Mouse (Mus musculus) G1E (cell line): Measurements from ENCODE around the gene Vegfa. TPM values are rescaled to one million over a fixed set of nuclear protein-coding genes. Genes with fewer than 3 reads are reported as not detected.

Experiments used
- ATAC-seq: 2 replicates; pipeline ENCODE4 v1.8.0; 2016; ENCODE audit warnings: mild to moderate bottlenecking; ENCODE audit not compliant: insufficient number of reproducible peaks, poor library complexity, low FRiP score, severe bottlenecking; ENCODE audit errors: extremely low read depth
- DNase-seq: peaks from one replicate; pipeline ENCODE4 v3.0.0; 2012; ENCODE audit warnings: low spot score
- H3K27me3 ChIP-seq: 2 replicates; pipeline ENCODE4 v1.6.1; 2012; ENCODE audit warnings: mild to moderate bottlenecking, low read length, inconsistent platforms; ENCODE audit not compliant: insufficient read depth
- H3K36me3 ChIP-seq: replicated peaks from 2 replicates; pipeline ENCODE3; 2012; ENCODE audit warnings: mild to moderate bottlenecking, inconsistent platforms
- H3K4me1 ChIP-seq: 2 replicates; pipeline ENCODE4 v1.6.1; 2012; ENCODE audit warnings: low read depth, low read length, inconsistent platforms, mixed read lengths; ENCODE audit not compliant: insufficient read depth
- H3K4me3 ChIP-seq: 2 replicates; pipeline ENCODE4 v1.5.1; 2012; ENCODE audit warnings: low read depth, mild to moderate bottlenecking, inconsistent platforms, low read length, moderate library complexity, mixed read lengths
- H3K9me3 ChIP-seq: replicated peaks from 2 replicates; pipeline ENCODE4 v1.6.1; 2012; ENCODE audit warnings: inconsistent platforms
- CTCF ChIP-seq: IDR thresholded peaks from 2 replicates; pipeline ENCODE4 v1.5.1; 2012; ENCODE audit warnings: low read depth, low read length, inconsistent platforms, mixed read lengths
- GATA1 ChIP-seq: IDR thresholded peaks from 2 replicates; pipeline ENCODE4 v1.6.1; 2012; ENCODE audit warnings: borderline replicate concordance, low read length, inconsistent platforms, mixed read lengths
- GATA2 ChIP-seq: IDR thresholded peaks from 2 replicates; pipeline ENCODE4 v1.6.1; 2012; ENCODE audit warnings: low read depth, low read length, inconsistent platforms, borderline replicate concordance
- POLR2AphosphoS5 ChIP-seq: IDR thresholded peaks from 2 replicates; pipeline ENCODE4 v1.6.1; 2012; ENCODE audit warnings: low read depth, low read length, inconsistent platforms; ENCODE audit not compliant: insufficient replicate concordance
- TAL1 ChIP-seq: conservative IDR thresholded peaks from 2 replicates; pipeline ENCODE4 v1.6.1; 2012; ENCODE audit warnings: low read depth, low read length, inconsistent platforms, mixed read lengths
- polyA plus RNA-seq: library from polyadenylated mRNA; stranded (reverse); fragments of >175 nt; gene quantifications from 2 replicates; pipeline ENCODE4 v1.2.3, GENCODE M21; 2012
- total RNA-seq, 2 experiments: library from RNA; stranded (forward) in 1 of 2; stranded (reverse) in 1 of 2; fragments of 200-1000 nt in 1 of 2; fragments of >200 nt in 1 of 2; fragmentation: Nextera tagmentation in 1 of 2; gene quantifications; 2 replicates each; pipeline ENCODE4 v1.2.3; 2014 to 2017

Gene Vegfa
- total and polyA plus RNA-seq, 3 experiments, result 56.0 to 106 (median 94.1) TPM

DNA sequence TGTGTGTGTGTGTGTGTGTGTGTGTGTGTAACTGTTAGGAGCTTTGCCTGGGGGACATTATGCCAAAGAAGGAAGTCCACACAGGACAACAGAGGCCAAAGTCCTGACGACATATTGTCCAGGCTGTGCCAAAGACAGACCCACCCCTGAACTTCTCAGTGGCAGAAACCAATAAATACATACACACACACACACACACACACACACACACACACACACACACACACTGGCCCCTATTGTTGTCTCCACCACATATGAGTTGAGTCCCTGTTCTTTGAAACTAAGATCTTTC, 44.0 kb upstream of the Vegfa start:
- ATAC-seq, result no peak
- Histone ChIP-seq H3K9me3 (peaks cover 3% of the 10 kb centered on the region), H3K4me1 (peaks cover 12% of the 10 kb centered on the region), H3K27me3 (peaks cover 7% of the 10 kb centered on the region), H3K36me3 (no peaks in the 10 kb centered on the region), H3K4me3 (no peak overlapping the region)
- no peak for DNase-seq
- TF ChIP-seq GATA1, result no peak
- no peak for TF ChIP-seq GATA2
- TF ChIP-seq TAL1, result no peak
- TF ChIP-seq CTCF, result no peak
- TF ChIP-seq POLR2AphosphoS5, result no peak

- Histone ChIP-seq H3K4me3 (no peak overlapping the region), H3K27me3 (peaks cover 7% of the 10 kb centered on the region), H3K4me1 (peaks cover 12% of the 10 kb centered on the region), H3K9me3 (peaks cover 3% of the 10 kb centered on the region), H3K36me3 (no peaks in the 10 kb centered on the region)
- no peak for ATAC-seq
- DNase-seq, result no peak
- TF ChIP-seq GATA1, result no peak
- no peak for TF ChIP-seq POLR2AphosphoS5
- no peak for TF ChIP-seq GATA2
- no peak for TF ChIP-seq CTCF
Observed at GRCm38 (mm10) chr17:46075551-46076259, 43.5 kb upstream of the Vegfa start.

- ATAC-seq, result no peak
- no peaks in the 10 kb centered on the region for H3K36me3 ChIP-seq
- H3K4me1 ChIP-seq, result peaks cover 14% of the 10 kb centered on the region
Observed at GRCm38 (mm10) chr17:46075116-46075485, 42.9 kb upstream of the Vegfa start.

DNA sequence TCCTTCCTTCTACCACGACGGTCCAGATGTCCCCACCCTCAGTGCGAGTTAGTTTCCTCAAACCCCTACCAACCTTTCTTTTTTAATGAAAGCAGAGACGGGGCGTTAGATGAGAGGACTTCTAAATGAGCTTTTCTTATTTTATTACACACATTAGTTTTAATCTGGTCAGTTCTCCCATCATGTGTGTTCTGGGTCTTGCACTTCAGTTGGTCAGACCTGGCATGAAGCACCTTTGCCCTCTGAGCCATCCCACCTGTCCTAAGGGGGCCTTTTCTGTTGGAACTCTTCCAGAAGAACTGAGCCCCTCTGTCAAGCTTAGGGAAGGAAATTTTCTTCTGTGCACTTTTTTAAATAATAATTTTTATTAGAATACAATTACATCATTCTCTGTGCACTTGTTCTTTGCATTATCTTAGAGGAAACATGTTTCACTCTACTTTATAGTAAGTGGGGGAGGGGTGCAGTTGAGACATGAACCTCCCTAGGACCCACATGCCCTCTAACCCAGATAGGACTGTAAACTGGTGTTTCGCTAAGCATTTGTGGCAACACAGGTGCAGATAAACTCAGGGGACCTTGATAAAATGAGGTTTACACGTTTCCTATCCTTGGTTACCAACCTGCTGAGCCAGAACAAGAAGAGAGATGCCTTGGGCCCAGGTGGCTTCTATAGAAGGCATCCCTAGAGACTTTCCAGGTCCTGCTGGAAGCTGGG, 42.4 kb upstream of the Vegfa start:
- ATAC-seq (no peak), DNase-seq (no peak)
- Histone ChIP-seq H3K27me3 (peaks cover 11% of the 10 kb centered on the region), H3K4me3 (no peak overlapping the region; the same call in 1 of the 2 replicates), H3K36me3 (no peaks in the 10 kb centered on the region), H3K9me3 (peaks cover 3% of the 10 kb centered on the region), H3K4me1 (peaks cover 16% of the 10 kb centered on the region)
- TF ChIP-seq GATA1 (no peak), TAL1 (no peak), POLR2AphosphoS5 (no peak), GATA2 (no peak)

More at GRCm38 (mm10) chr17:46075116-46075485, 42.9 kb upstream of the Vegfa start:
- Histone ChIP-seq H3K4me3 (no peak overlapping the region), H3K27me3 (peaks cover 9% of the 10 kb centered on the region), H3K9me3 (peaks cover 3% of the 10 kb centered on the region)
- no peak for TF ChIP-seq GATA1
- peak; percentile 24 for DNase-seq

- ATAC-seq, result peak; percentile 58
- DNase-seq, result peak; percentile 67
- Histone ChIP-seq H3K27me3 (peaks cover 11% of the 10 kb centered on the region), H3K9me3 (no peaks in the 10 kb centered on the region), H3K4me1 (peaks cover 16% of the 10 kb centered on the region), H3K36me3 (no peaks in the 10 kb centered on the region), H3K4me3 (peak overlapping the region; percentile 40; the same call in 1 of the 2 replicates)
- TF ChIP-seq POLR2AphosphoS5 (no peak), GATA2 (no peak), CTCF (no peak)
Observed at GRCm38 (mm10) chr17:46073730-46074301, 41.6 kb upstream of the Vegfa start.

DNA sequence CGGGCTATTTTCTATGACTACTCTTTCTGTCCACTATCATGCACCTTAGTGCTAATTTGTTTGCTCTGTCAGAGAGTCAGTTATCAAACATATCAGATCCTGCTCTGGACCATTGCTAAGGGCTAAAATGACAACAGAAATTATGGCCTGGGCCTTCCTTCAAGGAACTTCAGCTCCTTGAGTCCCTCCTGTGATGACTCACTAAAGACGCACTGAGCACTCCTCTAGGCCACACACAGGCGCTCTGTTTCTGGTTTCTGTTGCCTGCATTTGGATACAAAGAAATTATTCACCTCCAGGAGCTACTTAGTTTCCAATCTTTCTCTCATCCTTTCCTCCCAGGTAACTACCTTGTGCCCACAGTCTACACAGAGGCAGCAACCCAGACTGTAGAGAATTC, 39.4 kb upstream of the Vegfa start:
- no peaks in the 10 kb centered on the region for H3K36me3 ChIP-seq
- ATAC-seq, result no peak
- H3K4me1 ChIP-seq, result peaks cover 16% of the 10 kb centered on the region
- no peak overlapping the region for H3K4me3 ChIP-seq
- no peak for DNase-seq
- H3K27me3 ChIP-seq, result peaks cover 15% of the 10 kb centered on the region
- H3K9me3 ChIP-seq, result no peaks in the 10 kb centered on the region
- TF ChIP-seq TAL1 (no peak), GATA2 (no peak), CTCF (no peak), POLR2AphosphoS5 (no peak), GATA1 (no peak)

DNA sequence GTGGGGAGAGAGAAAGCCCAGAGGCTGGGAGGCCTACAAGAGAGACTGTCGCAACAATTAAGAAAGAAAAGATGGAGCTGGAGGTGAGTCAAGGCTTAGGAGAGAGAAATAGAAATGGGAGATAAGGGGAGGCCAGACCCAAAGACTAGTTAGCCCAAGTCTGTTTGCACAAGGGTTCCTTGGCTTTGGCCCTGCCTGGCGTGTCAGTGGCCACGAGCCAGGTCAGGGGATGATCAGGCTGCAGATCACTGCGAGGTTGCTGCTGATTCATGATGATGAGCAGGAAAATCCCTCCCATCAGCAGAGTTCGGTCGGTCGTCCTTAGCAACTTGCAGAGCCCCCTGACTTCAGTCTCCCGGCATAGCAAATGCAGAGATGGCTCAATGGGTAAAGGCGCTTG, 37.9 kb upstream of the Vegfa start:
- peaks cover 16% of the 10 kb centered on the region for H3K4me1 ChIP-seq
- TF ChIP-seq CTCF (no peak), TAL1 (no peak), GATA1 (no peak), GATA2 (no peak), POLR2AphosphoS5 (no peak)
- ATAC-seq (no peak), DNase-seq (no peak)
- no peaks in the 10 kb centered on the region for H3K36me3 ChIP-seq
- no peak overlapping the region for H3K4me3 ChIP-seq
- no peaks in the 10 kb centered on the region for H3K9me3 ChIP-seq
- peaks cover 17% of the 10 kb centered on the region for H3K27me3 ChIP-seq
